Mouse (Mus musculus) ES-Bruce4 (cell line): ENCODE results near the gene Aven.

Experiments used
- EP300 ChIP-seq: IDR thresholded peaks from 2 replicates; pipeline ENCODE4 v1.6.1; 2011; ENCODE audit warnings: low read depth, low read length; ENCODE audit not compliant: insufficient read depth
- POLR2A ChIP-seq: IDR thresholded peaks from one replicate; pipeline ENCODE4 v1.8.1; 2011; ENCODE audit warnings: low read length; ENCODE audit not compliant: insufficient read depth

GRCm38 (mm10) chr2:112596415-112596814 is 103.7 kb downstream of the Aven start:
- TF ChIP-seq POLR2A (no peak), EP300 (no peak)
